Mouse (Mus musculus) testis, adult 2 months (tissue): ENCODE measurements around the gene Telo2. TPM values are rescaled to one million over a fixed set of nuclear protein-coding genes. Genes with fewer than 3 reads are reported as not detected.

ENCODE experiments used
- H3K27ac ChIP-seq: fragments of 200-500 bp; 2 replicates; pipeline ENCODE4 v1.5.1; 2012; ENCODE audit warnings: low read depth, low read length; ENCODE audit not compliant: control insufficient read depth, insufficient read depth
- H3K27me3 ChIP-seq: fragments of 200-500 bp; 2 replicates; pipeline ENCODE4 v1.6.1; 2012; ENCODE audit warnings: mild to moderate bottlenecking, low read length, moderate library complexity; ENCODE audit not compliant: control insufficient read depth, insufficient read depth
- H3K36me3 ChIP-seq: fragments of 200-500 bp; 2 replicates; pipeline ENCODE4 v1.6.1; 2012; ENCODE audit warnings: mild to moderate bottlenecking, low read length; ENCODE audit not compliant: control insufficient read depth, insufficient read depth
- H3K4me1 ChIP-seq: fragments of 200-500 bp; 2 replicates; pipeline ENCODE4 v1.6.1; 2012; ENCODE audit warnings: low read length; ENCODE audit not compliant: control insufficient read depth, insufficient read depth
- H3K4me3 ChIP-seq: fragments of 200-500 bp; 2 replicates; pipeline ENCODE4 v1.5.1; 2012; ENCODE audit warnings: low read depth, mild to moderate bottlenecking, low read length, moderate library complexity, mixed read lengths; ENCODE audit not compliant: control insufficient read depth
- CTCF ChIP-seq: fragments of 200-500 bp; IDR thresholded peaks from 2 replicates; pipeline ENCODE4 v1.5.1; 2012; ENCODE audit warnings: low read depth, mild to moderate bottlenecking, inconsistent platforms, low read length, moderate library complexity; ENCODE audit not compliant: control insufficient read depth, insufficient read depth, insufficient replicate concordance
- POLR2A ChIP-seq: fragments of 200-500 bp; IDR thresholded peaks from 2 replicates; pipeline ENCODE4 v1.6.1; 2012; ENCODE audit warnings: low read depth, mild to moderate bottlenecking, inconsistent platforms, low read length, moderate library complexity; ENCODE audit not compliant: control insufficient read depth
- polyA plus RNA-seq: library from polyadenylated mRNA; depleted of rRNA; stranded (reverse); fragments of >200 nt; gene quantifications from 2 replicates; pipeline ENCODE4 v1.2.3, GENCODE M21; 2012; rRNA removed

Gene Telo2
- polyA plus RNA-seq: 5.4 and 7.0 TPM in 2 replicates

DNA sequence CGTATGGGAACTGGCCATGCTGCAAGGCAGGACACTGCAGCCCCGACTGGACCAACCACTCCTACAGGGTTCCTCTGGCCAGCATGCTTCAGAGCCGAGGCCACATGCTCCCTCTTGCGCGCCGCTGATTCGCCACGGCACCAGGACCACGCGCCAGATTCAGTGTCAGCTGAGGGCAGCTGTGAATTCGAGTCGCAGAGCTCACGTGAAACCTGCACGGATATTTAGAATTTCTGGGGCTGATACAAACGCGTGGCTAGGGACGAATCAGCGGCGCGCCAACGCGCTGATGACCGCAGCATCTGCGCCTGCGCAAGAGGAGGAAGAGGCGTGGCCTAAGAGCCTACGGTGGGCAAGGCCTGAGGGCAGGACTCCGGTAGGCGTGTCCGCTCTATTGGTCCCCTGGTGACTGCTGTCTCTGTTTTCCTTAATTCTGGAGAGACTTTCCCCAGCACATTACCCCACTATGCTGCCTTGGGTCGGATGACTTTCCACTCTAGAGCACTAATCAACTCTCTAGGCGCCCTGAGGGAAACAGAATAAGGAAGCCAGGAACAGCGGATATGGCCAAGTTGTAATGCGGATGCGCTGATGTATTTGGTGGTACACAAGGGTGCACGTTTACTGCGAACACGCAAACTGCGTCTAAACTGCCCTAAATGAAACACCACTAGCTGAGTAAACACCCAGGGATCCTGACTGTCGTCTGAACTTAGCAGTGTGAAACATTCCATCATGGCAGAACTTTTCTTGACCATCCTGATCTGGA lies at the start of gene Telo2:
TSS of gene Telo2 (minus strand) at position 304 of the 769 bp plus-strand sequence.
- Histone ChIP-seq H3K4me1 (peaks cover 10% of the 10 kb centered on the region), H3K27me3 (no peaks in the 10 kb centered on the region), H3K27ac (peak within 1 kb of the TSS; percentile 89), H3K4me3 (peak within 1 kb of the TSS; percentile 89), H3K36me3 (no peaks in the 10 kb centered on the region)
- TF ChIP-seq POLR2A: peak; percentile 98
- TF ChIP-seq CTCF: no peak

GRCm38 (mm10) chr17:25164770-25165169 lies 49.0 kb upstream of the Telo2 start:
- TF ChIP-seq CTCF: no peak
- TF ChIP-seq POLR2A: no peak
- H3K4me3 ChIP-seq: no peak overlapping the region
- H3K4me1 ChIP-seq: peaks cover 17% of the 10 kb centered on the region
- no peaks in the 10 kb centered on the region for H3K27me3 ChIP-seq
- H3K36me3 ChIP-seq: no peaks in the 10 kb centered on the region; the same call in none of the 2 replicates
- no peak overlapping the region for H3K27ac ChIP-seq

- Histone ChIP-seq H3K27me3 (no peaks in the 10 kb centered on the region), H3K27ac (no peak overlapping the region)
- TF ChIP-seq CTCF (no peak), POLR2A (no peak)
These were observed 47.6 kb upstream of the Telo2 start for GRCm38 (mm10) chr17:25163387-25163786.

GRCm38 (mm10) chr17:25162161-25162560 lies 46.4 kb upstream of the Telo2 start, which contains the start of gene Ccdc154:
Gene Ccdc154 (plus strand): TSS chr17:25162461.
- Histone ChIP-seq H3K27me3 (no peaks in the 10 kb centered on the region), H3K4me3 (peak within 1 kb of the TSS; percentile 88), H3K27ac (peak within 1 kb of the TSS; percentile 86), H3K4me1 (peaks cover 17% of the 10 kb centered on the region), H3K36me3 (peaks cover 3% of the 10 kb centered on the region)
- TF ChIP-seq CTCF (no peak), POLR2A (no peak)

More at GRCm38 (mm10) chr17:25163387-25163786, 47.6 kb upstream of the Telo2 start:
- Histone ChIP-seq H3K4me1 (peaks cover 17% of the 10 kb centered on the region), H3K36me3 (peaks cover 1% of the 10 kb centered on the region), H3K4me3 (peak overlapping the region; percentile 88)

DNA sequence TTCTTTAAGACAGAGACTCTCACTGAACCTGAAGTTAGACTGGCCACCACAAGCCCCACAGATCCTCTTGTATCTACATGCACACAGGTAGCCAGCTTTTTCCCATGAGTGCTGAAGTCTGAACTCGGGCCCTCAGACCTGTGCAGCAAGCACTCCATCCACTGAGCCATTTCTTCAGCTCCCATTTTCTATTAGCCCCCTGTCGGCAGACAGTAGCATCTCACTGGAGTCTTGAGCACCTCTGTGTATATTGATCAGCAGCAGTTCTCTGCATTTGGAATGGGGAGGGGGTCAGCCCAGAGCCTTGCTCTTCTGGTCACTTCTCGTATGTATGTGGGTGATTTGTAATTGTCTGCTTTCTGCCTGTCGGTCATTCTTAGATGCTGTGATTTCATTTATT lies 24.2 kb upstream of the Telo2 start:
- no peak for TF ChIP-seq POLR2A
- TF ChIP-seq CTCF: no peak
- H3K4me1 ChIP-seq: no peaks in the 10 kb centered on the region
- no peak overlapping the region for H3K27ac ChIP-seq
- H3K36me3 ChIP-seq: no peaks in the 10 kb centered on the region
- no peak overlapping the region for H3K4me3 ChIP-seq
- H3K27me3 ChIP-seq: no peaks in the 10 kb centered on the region

- Histone ChIP-seq H3K4me3 (no peak overlapping the region), H3K36me3 (no peaks in the 10 kb centered on the region), H3K27ac (no peak overlapping the region), H3K27me3 (no peaks in the 10 kb centered on the region), H3K4me1 (no peaks in the 10 kb centered on the region)
- TF ChIP-seq POLR2A (no peak), CTCF (no peak)
These were observed 23.0 kb upstream of the Telo2 start for GRCm38 (mm10) chr17:25138803-25139202.

- no peaks in the 10 kb centered on the region for H3K36me3 ChIP-seq
- no peak overlapping the region for H3K4me3 ChIP-seq
- no peak overlapping the region for H3K27ac ChIP-seq
- no peak for TF ChIP-seq CTCF
- no peak for TF ChIP-seq POLR2A
- peaks cover 3% of the 10 kb centered on the region for H3K4me1 ChIP-seq
- H3K27me3 ChIP-seq: no peaks in the 10 kb centered on the region
These were observed 19.9 kb upstream of the Telo2 start for GRCm38 (mm10) chr17:25135622-25136021.
